ENCODE assay signal across 10 mouse cellular contexts in genomic region chr9:107923956-107924355, GRCm38 (mm10). TPM values are rescaled to one million over a fixed set of nuclear protein-coding genes. Genes with fewer than 3 reads are reported as not detected.
DNase-seq lines count a peak whose midpoint lies in the region; ATAC-seq and TF ChIP-seq lines count a peak whose summit lies in the region.
"Had no signal": no experiment of that assay in that cellular context is flagged by ENCODE, and none has a peak within 500 bp of the region (broad histone marks: within the 10 kb centered on the region; RNA-seq: fewer than 3 reads in every experiment).

No protein-coding gene starts in this region.

- H3K9ac ChIP-seq in lung, embryonic 15.5 days, result no peak overlapping the region
- no peak overlapping the region for H3K9ac ChIP-seq in stomach, embryonic 14.5 days (replicated peaks; ENCODE audit: low read depth, low read length)
- H3K9ac ChIP-seq: stomach, embryonic 15.5 days had no signal

- H3K4me3 ChIP-seq in lung, embryonic 15.5 days, result no peak overlapping the region
- no peak overlapping the region for H3K4me3 ChIP-seq in stomach, embryonic 14.5 days (ENCODE audit: low read depth, low read length)
- H3K4me3 ChIP-seq in cerebellum, adult 2 months (replicated peaks; ENCODE audit: insufficient read depth, low read depth, low read length), result no peak overlapping the region
- H3K4me3 ChIP-seq: stomach, embryonic 15.5 days had no signal

- no peaks in the 10 kb centered on the region for H3K36me3 ChIP-seq in lung, embryonic 15.5 days
- H3K36me3 ChIP-seq in stomach, embryonic 14.5 days (ENCODE audit: control insufficient read depth, insufficient read depth, low read length), result 0 out of 2 replicates have a peak, but pooled peaks cover 7% of the 10 kb centered on the region
- H3K36me3 ChIP-seq: stomach, embryonic 15.5 days had no signal

- H3K27me3 ChIP-seq in lung, embryonic 15.5 days, result no peaks in the 10 kb centered on the region
- no peaks in the 10 kb centered on the region for H3K27me3 ChIP-seq in stomach, embryonic 14.5 days (ENCODE audit: control insufficient read depth, insufficient read depth, low read length)
- H3K27me3 ChIP-seq in cerebellum, adult 2 months (ENCODE audit: control insufficient read depth, insufficient read depth, low read length), result no peaks in the 10 kb centered on the region
- H3K27me3 ChIP-seq: stomach, embryonic 15.5 days had no signal

- H3K4me2 ChIP-seq in lung, embryonic 15.5 days, result no peak overlapping the region
- no peak overlapping the region for H3K4me2 ChIP-seq in stomach, embryonic 14.5 days (replicated peaks; ENCODE audit: low read depth, low read length)
- H3K4me2 ChIP-seq: stomach, embryonic 15.5 days had no signal

- 23% methylated on average over 6 of the region's 6 CpGs for WGBS in lung, embryonic 15.5 days
- WGBS in stomach, embryonic 14.5 days, result 34% methylated on average over 6 of the region's 6 CpGs
- 42% methylated on average over 6 of the region's 6 CpGs for WGBS in cerebellum, adult 2 months

- peaks cover 32% of the 10 kb centered on the region for H3K4me1 ChIP-seq in lung, embryonic 15.5 days
- peaks cover 20% of the 10 kb centered on the region for H3K4me1 ChIP-seq in stomach, embryonic 14.5 days (ENCODE audit: control insufficient read depth, insufficient read depth, low read length)
- no peaks in the 10 kb centered on the region for H3K4me1 ChIP-seq in cerebellum, adult 2 months (ENCODE audit: control insufficient read depth, insufficient read depth, low read length)

- no peak for TF ChIP-seq POLR2A in cerebellum, adult 2 months (IDR thresholded peaks at IDR 0.05; ENCODE audit: borderline replicate concordance, insufficient read depth, low read length)

- no peaks in the 10 kb centered on the region for H3K9me3 ChIP-seq in lung, embryonic 15.5 days
- no peaks in the 10 kb centered on the region for H3K9me3 ChIP-seq in stomach, embryonic 14.5 days (ENCODE audit: control insufficient read depth, low read depth, low read length)
- H3K9me3 ChIP-seq: stomach, embryonic 15.5 days had no signal

- DNase-seq in lung, adult 18-20 months, result peak; percentile 26 to 28
- no peak for DNase-seq in lung, postnatal 14 days
- DNase-seq in heart, adult 9 months (ENCODE audit: low spot score in 2 of 2), result peak; percentile 69 to 80
- no peak for DNase-seq in spleen, adult 18-20 months
- DNase-seq in cerebellum, adult 2 months, result no peak
- DNase-seq in embryo, embryonic 11 days, result no peak
- DNase-seq: kidney, adult 2 months had no signal

- 0 out of 2 replicates have a peak overlapping the region, but pooled peaks have one; percentile 5 for H3K27ac ChIP-seq in lung, embryonic 15.5 days
- H3K27ac ChIP-seq in stomach, embryonic 14.5 days (ENCODE audit: low read length), result no peak overlapping the region
- no peak overlapping the region for H3K27ac ChIP-seq in cerebellum, adult 2 months (ENCODE audit: insufficient read depth, low read length)
- H3K27ac ChIP-seq: stomach, embryonic 15.5 days had no signal

- no peak for ATAC-seq in lung, embryonic 15.5 days (ENCODE audit: borderline replicate concordance, extremely low read depth, low FRiP score, low TSS enrichment)
- ATAC-seq in stomach, embryonic 14.5 days (ENCODE audit: insufficient number of reproducible peaks, insufficient read depth, low FRiP score, low read depth), result 0 out of 2 replicates have a peak, but pooled peaks have one; percentile 2

- TF ChIP-seq CTCF in cerebellum, adult 2 months (IDR thresholded peaks at IDR 0.05; ENCODE audit: borderline replicate concordance, insufficient read depth, low read depth, low read length), result no peak

RNA-seq across cellular contexts. Expression of gene Actl11, which starts 4.3 kb away (rescaled TPM):
- not detected in 2 replicates for polyA plus RNA-seq in lung, embryonic 15.5 days (2015; fragmentation: Nextera tagmentation; extraction: Ambion mirVana)
- not detected in 2 replicates for polyA plus RNA-seq in stomach, embryonic 14.5 days (2014; fragmentation: Nextera tagmentation; extraction: Ambion mirVana)
- polyA plus RNA-seq in cerebellum, adult 2 months (2012; rRNA removed), result not detected in 2 replicates
- polyA plus RNA-seq: stomach, embryonic 15.5 days had no signal

RNA-seq across cellular contexts. Expression of gene Camkv, which starts 11.5 kb away (rescaled TPM):
- 2.8 and 3.1 TPM in 2 replicates for polyA plus RNA-seq in lung, embryonic 15.5 days (2015; fragmentation: Nextera tagmentation; extraction: Ambion mirVana)
- 1.6 and 1.9 TPM in 2 replicates for polyA plus RNA-seq in stomach, embryonic 14.5 days (2014; fragmentation: Nextera tagmentation; extraction: Ambion mirVana)
- 20.2 and 25.1 TPM in 2 replicates for polyA plus RNA-seq in cerebellum, adult 2 months (2012; rRNA removed)
- polyA plus RNA-seq: kidney, adult 2 months had no signal

RNA-seq across cellular contexts. Expression of gene Mst1r, which starts 17.3 kb away (rescaled TPM):
- 4.4 TPM in 2 replicates for polyA plus RNA-seq in lung, embryonic 15.5 days (2015; fragmentation: Nextera tagmentation; extraction: Ambion mirVana)
- polyA plus RNA-seq in stomach, embryonic 14.5 days (2014; fragmentation: Nextera tagmentation; extraction: Ambion mirVana), result 3.3 and 5.1 TPM in 2 replicates
- 0.71 and 1.0 TPM in 2 replicates for polyA plus RNA-seq in cerebellum, adult 2 months (2012; rRNA removed)

RNA-seq across cellular contexts. Expression of gene Traip, which starts 26.0 kb away (rescaled TPM):
- 26.8 and 31.5 TPM in 2 replicates for polyA plus RNA-seq in lung, embryonic 15.5 days (2015; fragmentation: Nextera tagmentation; extraction: Ambion mirVana)
- polyA plus RNA-seq in stomach, embryonic 14.5 days (2014; fragmentation: Nextera tagmentation; extraction: Ambion mirVana), result 18.9 and 21.2 TPM in 2 replicates
- polyA plus RNA-seq in cerebellum, adult 2 months (2012; rRNA removed), result 1.5 and 2.2 TPM in 2 replicates

RNA-seq across cellular contexts. Expression of gene Mon1a, which starts 36.0 kb away (rescaled TPM):
- polyA plus RNA-seq in lung, embryonic 15.5 days (2015; fragmentation: Nextera tagmentation; extraction: Ambion mirVana), result 11.0 and 12.6 TPM in 2 replicates
- 15.2 and 20.7 TPM in 2 replicates for polyA plus RNA-seq in stomach, embryonic 14.5 days (2014; fragmentation: Nextera tagmentation; extraction: Ambion mirVana)
- polyA plus RNA-seq in cerebellum, adult 2 months (2012; rRNA removed), result 32.4 and 34.4 TPM in 2 replicates

Comparison
In these comparisons a context has a peak if more than half of its experiments do, and no peak if none do; other contexts are left out.
1. DNase-seq: peak in lung, adult 18-20 months (2 of 2) and heart, adult 9 months (2 of 2); none in lung, postnatal 14 days (single experiment), spleen, adult 18-20 months (0 of 2), cerebellum, adult 2 months (0 of 2) and embryo, embryonic 11 days (single experiment).